Mouse (Mus musculus) gastrocnemius, postnatal 36 days (tissue): ENCODE data around the gene Abat. TPM values are rescaled to one million over a fixed set of nuclear protein-coding genes. Genes with fewer than 3 reads are reported as not detected.
A peak's percentile ranks its signal among the peaks of the same experiment; 100 is the strongest.

ENCODE experiments used
- DNase-seq, 2 experiments: peaks; one replicate each; pipeline ENCODE4 v3.0.0; 2022
- intact Hi-C: fragments of 180-260 bp; cut with DNase I; formaldehyde crosslinking; loops from one replicate; pipeline ENCODE4 v1.15.1; 2025
- long read RNA-seq, 2 experiments: library from polyadenylated mRNA; stranded (forward); transcript quantifications; one replicate each; pipeline ENCODE4 v2.0.0; 2021
- total RNA-seq, 2 experiments: library from RNA; stranded (reverse); gene quantifications; 2 replicates each; pipeline ENCODE4 v1.2.3; 2021

Gene Abat
- total RNA-seq = 1 to 10 TPM; 1.9 to 2.8 TPM
- long read RNA-seq, experiment 1 = 0 reads
- long read RNA-seq, experiment 2, partial matches to known transcripts = 0 of 4 reads
- long read RNA-seq, experiment 2, other reads (novel, unspliced or antisense) = 4 of 4 reads

GRCm38 (mm10) chr16:8513236-8513906, at the start of gene Abat:
TSS of gene Abat (plus strand) at chr16:8513429.
- intact Hi-C loops = no loop called here

GRCm38 (mm10) chr16:8470132-8470531, 43.1 kb upstream of the Abat start:
- no peak for DNase-seq
- intact Hi-C loops = no loop called here

More at GRCm38 (mm10) chr16:8513236-8513906, at the start of gene Abat:
- peak; percentile 82 to 91 for DNase-seq

GRCm38 (mm10) chr16:8470603-8471481, 42.4 kb upstream of the Abat start, which contains the start of gene Mettl22:
TSS of gene Mettl22 (plus strand) at chr16:8470788.
- intact Hi-C loops = no loop called here

GRCm38 (mm10) chr16:8487396-8488005, 25.7 kb upstream of the Abat start:
- DNase-seq = no peak
- intact Hi-C loops = no loop called here

More at GRCm38 (mm10) chr16:8470603-8471481, 42.4 kb upstream of the Abat start, which contains the start of gene Mettl22:
- peak; percentile 83 to 84 for DNase-seq

- intact Hi-C loops = no loop called here
- DNase-seq = no peak
Measured at GRCm38 (mm10) chr16:8489340-8489739, 23.9 kb upstream of the Abat start.

GRCm38 (mm10) chr16:8491743-8492490, 21.3 kb upstream of the Abat start:
- no peak for DNase-seq
- intact Hi-C loops = loop anchor here (5.0 to 10.0 kb wide), 4 partner anchors 85 to 383 kb away; partner anchors contain the start of genes Pmm2 and Tmem186

GRCm38 (mm10) chr16:8494268-8494667, 19.0 kb upstream of the Abat start:
- intact Hi-C loops = loop anchor here (2.0 to 10.0 kb wide), 5 partner anchors 87 to 381 kb away; partner anchors contain the start of genes Carhsp1, Pmm2 and Tmem186
- peak in 1 of 2 experiments; percentile 21 for DNase-seq

- intact Hi-C loops = loop anchor here (10.0 kb wide), 2 partner anchors 268 to 378 kb away; no protein-coding TSS in a partner anchor
- no peak for DNase-seq
Measured at GRCm38 (mm10) chr16:8496967-8497366, 16.3 kb upstream of the Abat start.

- DNase-seq = no peak
- intact Hi-C loops = no loop called here
Measured at GRCm38 (mm10) chr16:8504271-8504670, 9.0 kb upstream of the Abat start.

- DNase-seq = no peak
- intact Hi-C loops = no loop called here
Measured at GRCm38 (mm10) chr16:8509894-8510293, 3.3 kb upstream of the Abat start.

- intact Hi-C loops = no loop called here
- no peak for DNase-seq
Measured at GRCm38 (mm10) chr16:8512830-8513229, 399 bp upstream of the Abat start.

GRCm38 (mm10) chr16:8514180-8514579, 951 bp downstream of the Abat start:
- no peak for DNase-seq
- intact Hi-C loops = no loop called here

GRCm38 (mm10) chr16:8520525-8520924, 7.3 kb downstream of the Abat start:
- intact Hi-C loops = no loop called here
- DNase-seq = no peak

GRCm38 (mm10) chr16:8521322-8521721, 8.1 kb downstream of the Abat start:
- no peak for DNase-seq
- intact Hi-C loops = no loop called here

GRCm38 (mm10) chr16:8523480-8524144, 10.4 kb downstream of the Abat start:
- intact Hi-C loops = no loop called here
- DNase-seq = no peak

GRCm38 (mm10) chr16:8524163-8524847, 11.1 kb downstream of the Abat start:
- DNase-seq = no peak
- intact Hi-C loops = no loop called here

GRCm38 (mm10) chr16:8525293-8525692, 12.1 kb downstream of the Abat start:
- intact Hi-C loops = no loop called here
- no peak for DNase-seq

- intact Hi-C loops = no loop called here
- DNase-seq = no peak
Measured at GRCm38 (mm10) chr16:8525877-8526276, 12.6 kb downstream of the Abat start.

GRCm38 (mm10) chr16:8529389-8529788, 16.2 kb downstream of the Abat start:
- no peak for DNase-seq
- intact Hi-C loops = no loop called here
